Mouse (Mus musculus): ENCODE measurements around the gene Mtcl1.

The Mtcl1 gene

DNA sequence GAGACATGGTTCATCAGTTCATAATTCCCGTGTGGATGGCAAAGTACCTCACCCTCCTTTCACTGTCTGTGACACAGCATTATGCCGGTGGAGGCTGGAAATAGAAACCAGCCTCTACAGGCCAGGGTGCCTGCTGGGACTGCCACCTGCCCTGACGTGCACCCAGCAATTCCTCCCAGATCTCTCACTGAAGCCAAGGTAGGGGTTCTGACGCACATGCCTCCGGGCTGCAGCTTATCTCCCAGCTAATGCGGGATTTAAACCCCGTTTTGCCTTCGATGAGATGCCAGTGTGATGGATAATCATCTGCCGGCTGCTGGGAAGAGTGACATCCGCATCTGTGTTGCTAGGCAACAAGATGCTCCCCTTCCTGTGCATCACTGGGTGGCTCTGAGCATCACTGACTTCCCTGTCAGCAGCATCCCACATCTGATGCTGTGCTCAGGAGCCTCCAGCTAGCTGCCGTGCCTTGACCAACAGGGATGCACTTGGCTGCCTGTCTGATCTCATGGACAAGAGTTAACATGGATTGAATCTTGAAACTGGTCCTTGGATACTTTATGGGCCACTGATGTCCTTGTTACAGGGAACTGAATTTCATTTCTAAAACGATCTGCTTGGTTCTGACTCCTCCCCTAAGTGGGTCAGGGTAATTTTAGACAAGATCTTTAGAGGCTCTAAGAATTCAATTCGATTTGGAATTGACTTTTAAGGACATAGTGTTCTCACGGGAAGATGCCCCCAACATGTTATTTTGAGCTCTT lies 123.9 kb downstream of the Mtcl1 start:
- no peak for DNase-seq (ENCODE audit: low read depth, low spot score)

DNA sequence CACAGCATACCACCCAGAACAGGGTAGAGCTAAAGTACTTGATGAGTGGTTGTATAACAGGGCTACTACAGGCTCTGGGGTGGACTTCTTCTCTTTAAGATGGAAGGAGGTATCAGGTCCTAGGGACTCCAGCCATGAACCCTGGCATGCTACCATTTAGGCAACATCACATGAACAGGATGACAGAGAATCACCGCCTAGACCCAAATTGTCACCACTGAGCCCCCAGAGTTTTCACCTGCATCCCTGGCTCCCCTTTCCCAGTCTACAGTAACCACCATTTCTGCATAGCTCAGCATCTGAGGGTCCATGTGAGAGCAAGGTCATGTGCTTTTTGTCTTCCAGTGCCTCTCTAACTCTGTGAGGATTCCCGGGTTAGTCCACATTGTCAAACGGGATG lies 124.7 kb downstream of the Mtcl1 start:
- DNase-seq (ENCODE audit: low read depth, low spot score), result no peak

DNA sequence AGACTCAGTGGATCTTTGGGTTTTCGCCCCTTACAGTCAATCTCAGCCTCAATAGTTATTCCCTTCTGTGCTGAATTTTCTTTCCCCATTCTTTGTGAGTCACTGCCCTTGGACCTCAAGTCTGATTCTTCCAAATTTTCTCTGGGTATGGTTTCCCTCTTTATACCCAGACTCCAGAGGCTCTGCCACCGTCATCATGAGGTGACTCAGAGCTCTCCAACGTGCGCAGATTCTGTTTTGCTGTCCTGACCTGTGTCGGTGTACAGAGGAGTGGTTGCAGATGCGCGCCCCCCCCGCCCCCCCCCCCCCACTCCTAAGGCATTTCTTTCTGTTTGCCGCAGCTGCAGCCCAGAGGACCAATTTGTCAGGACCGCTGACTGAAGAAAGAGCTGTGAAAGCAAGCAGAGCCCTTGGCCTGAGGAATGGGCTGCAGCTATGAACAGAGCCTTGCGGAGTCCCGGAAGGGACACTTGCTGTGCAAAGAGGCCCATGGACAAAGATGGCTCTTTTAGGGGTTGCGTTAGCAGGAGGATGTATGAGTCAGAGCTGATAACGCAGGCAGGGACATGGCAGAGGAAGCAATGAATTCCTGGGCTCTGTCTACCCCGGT lies 126.8 kb downstream of the Mtcl1 start:
- DNase-seq (ENCODE audit: low read depth, low spot score), result no peak

DNA sequence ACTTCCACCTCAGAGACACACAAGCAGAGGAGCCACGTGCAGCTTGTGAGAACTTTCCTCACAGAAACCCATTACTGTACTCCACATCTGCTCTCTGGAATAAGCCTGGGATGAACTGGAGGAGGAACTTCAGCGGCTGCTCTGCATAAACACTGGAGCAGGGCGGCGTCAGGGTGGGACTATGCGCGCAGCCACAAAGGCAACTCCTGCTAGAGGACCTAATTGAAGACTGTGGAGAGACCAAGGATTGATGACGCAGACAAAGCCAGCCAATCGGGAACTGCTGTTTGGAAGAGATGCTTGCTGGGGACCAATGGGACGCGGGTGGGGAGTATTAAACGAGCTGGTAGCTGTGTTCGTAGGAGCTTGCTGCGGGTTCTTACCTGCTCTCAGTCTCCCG lies 127.6 kb downstream of the Mtcl1 start:
- peak; percentile 52 for DNase-seq (ENCODE audit: low read depth, low spot score)

DNA sequence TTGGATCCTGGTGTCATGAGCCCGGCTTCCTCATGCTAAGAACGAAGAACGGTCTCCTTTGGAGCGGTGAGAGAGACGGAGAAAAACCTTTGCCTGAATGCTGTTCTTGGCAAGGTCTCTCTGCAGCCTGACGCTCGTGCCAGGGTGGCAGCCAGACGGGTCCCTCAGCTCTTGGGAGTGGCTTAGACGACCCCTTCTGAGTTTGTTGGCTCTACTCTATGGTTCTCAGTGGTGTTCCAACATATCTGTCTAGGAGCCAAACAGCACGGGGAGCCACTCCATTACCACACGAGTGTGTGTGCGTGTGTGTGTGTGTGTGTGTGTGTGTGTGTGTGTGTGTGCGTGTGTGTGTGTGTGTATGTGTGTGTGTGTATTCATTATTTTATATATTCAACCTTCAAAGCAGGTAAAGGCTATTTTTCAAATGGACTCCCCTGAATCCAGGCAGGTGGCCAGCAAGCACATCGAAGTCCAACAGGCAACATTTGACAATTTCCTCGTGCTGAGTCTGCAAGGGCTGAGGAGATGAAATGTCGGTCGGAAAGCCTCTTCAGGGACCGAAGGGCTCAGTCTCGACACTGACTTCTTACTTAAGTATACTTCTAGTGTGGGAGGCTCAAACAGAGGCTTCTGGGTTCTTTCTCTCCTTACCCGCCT lies 128.7 kb downstream of the Mtcl1 start:
- no peak for DNase-seq (ENCODE audit: low read depth, low spot score)

DNA sequence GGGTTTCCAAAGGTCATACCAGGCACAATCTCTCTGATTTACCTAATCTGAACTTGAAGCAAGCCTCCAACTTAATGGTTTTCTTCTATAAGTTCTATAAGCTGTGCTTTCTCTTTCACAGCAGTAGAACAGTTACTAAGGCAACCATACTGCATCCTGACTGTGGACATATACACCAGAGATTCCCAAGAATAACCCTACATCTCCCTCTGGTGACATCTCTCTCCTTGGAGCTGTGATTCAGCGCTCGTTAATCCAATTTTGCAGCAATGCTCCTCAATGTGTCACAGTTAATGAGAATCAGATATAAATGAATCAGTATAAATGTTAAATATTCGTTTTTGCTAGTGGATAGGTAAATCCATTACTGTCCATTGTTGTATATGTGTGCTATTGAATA lies 131.5 kb downstream of the Mtcl1 start:
- DNase-seq (ENCODE audit: low read depth, low spot score), result no peak

DNA sequence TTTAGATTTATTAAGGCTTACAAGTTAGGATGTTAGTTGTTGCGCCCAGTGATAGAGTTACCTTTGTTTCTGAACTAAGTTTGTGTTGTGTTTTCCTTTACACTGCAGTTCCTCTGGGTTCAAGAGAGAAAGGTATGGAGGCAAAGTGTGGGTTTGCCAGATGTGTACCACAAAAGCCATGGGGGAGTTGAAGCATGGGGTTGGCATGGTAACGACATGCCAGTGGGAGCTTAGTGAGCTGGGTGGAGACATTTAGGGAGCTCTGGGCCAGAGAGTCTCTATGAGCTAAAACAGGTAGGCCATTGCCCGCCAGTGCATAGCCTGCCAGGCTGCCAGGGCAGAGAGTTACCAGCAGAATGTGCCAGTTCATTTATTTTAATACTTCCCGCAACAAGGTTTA lies 132.0 kb downstream of the Mtcl1 start:
- no peak for DNase-seq (ENCODE audit: low read depth, low spot score)

DNA sequence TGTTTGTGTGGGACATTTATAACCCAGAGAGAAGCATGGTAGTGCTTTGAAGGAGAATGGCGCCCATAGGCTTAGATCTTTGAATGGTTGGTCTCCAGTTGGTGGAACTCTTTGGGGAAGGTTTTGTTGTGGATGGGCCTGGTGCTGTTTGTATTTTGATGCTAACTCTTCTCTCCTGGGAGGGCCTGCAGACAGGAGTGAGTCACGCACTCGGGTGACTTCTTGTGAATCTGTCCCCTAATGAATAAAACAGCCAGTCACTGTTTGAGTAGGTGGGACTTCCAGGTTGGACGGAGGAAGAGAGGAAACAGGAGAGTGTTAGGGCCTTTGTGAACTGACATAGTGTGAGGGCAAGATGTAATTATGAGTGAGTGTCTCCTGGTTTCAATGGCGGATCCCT lies 132.4 kb downstream of the Mtcl1 start:
- no peak for DNase-seq (ENCODE audit: low read depth, low spot score)

DNA sequence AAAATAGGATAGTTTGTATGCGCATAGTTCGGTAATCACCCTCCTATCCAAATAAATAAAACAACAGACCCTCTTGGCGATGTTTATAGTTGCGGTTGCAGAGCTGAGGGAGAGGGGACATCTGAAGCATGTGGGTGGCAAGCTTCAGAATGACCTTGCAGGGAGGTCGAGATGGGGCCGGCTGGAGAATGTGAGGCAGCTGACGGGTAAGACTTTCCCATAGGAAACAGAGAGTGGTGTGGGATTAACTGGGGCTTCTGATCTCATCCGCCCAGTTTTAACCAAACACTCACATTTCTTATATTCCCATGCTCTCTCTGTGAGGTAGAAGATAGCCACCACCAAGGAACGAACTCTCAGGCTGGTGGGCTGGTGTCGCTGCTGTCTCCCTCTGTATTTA lies 134.1 kb downstream of the Mtcl1 start:
- no peak for DNase-seq (ENCODE audit: low read depth, low spot score)

DNA sequence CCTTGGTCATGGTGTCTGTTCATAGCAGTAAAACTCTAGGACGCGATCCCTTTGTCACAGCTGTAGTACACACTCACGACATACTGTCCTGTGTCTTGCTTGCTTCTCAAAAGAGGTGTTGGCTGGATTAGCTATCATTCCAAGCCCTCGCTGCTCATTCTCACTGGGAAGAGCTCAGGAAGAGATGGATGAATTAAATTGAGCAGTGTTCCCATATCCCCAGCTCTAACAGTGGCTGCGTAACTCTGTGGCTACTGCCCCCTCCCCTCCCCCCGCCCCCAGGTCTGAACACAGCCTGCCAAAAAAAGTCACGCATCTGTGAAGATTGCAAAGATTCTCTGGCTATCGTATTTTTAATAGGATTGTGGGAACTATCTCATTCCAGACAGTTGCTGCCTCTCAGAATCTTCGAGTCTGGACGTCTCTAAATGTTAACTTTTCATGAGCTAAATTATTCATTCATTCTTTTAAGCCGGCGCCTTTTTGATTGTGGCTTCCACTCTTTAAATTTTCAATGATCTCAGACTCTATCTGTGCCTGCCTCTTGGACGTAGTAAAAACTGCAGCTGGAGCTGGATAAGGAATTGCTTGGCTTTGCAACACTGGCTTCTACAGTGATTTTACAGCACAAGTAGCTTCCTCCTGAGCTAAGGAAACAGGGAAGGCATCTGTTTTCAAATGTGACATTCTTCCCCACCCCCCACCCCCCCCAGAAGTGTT lies 134.8 kb downstream of the Mtcl1 start:
- DNase-seq (ENCODE audit: low read depth, low spot score), result no peak

DNA sequence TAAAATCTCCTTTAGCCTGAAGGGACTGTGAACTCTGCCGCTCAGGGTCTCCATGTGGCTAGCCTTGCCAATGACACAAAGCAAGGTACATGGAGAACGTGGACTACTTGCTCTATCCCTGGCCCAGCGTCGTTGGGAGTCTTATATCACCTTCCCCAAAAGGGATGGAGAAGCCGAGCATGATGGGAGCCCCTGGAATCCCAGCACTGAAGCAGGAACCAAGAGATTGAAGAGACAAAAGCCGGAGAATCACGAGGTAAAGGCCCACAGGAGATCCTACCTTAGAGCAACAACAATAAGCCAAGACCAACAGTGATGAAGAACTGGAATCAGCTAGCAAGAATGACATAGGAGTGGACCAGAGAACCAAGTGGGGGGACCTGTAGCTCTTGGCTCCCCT lies 147.6 kb downstream of the Mtcl1 start:
- no peak for DNase-seq (ENCODE audit: low read depth, low spot score)

DNA sequence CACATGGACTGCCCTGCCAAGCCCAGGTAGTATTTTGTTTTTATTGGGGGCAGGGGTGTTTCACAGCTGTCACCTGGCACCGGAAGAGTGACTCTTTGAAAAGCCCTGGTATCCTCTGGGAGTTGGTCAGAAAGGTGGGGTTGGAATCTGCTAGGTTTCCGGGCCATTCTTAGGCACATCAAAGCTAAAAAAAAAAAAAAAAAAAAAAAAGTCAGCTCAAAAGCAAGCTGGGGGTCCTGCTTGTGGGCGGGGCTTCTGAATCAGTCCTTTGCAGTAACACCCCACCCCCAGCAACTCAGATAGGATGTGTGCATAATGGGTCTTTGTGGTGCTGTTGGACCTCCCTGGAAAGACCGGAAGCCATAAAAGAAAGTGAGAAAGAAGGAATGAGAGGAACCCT lies 148.3 kb downstream of the Mtcl1 start:
- DNase-seq (ENCODE audit: low read depth, low spot score), result no peak

DNA sequence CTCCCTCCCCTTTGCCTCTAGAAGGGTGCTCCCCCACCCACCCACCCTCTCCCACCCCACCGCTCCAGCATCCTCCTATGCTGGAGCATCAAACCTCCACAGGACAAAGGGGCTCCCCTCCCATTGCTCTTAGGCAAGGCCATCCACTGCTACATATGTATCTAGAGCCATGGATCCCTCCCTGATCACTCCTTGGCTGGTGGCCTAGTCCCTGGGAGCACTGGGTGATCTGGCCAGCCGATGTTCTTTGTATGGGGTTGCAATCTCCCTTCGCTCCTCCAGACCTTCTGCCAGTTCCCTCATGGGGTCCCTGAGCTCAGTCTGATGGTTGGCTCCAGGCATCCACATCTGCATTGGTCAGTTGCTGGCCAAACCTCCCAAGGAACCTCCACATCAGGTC lies 151.8 kb downstream of the Mtcl1 start:
- DNase-seq (ENCODE audit: low read depth, low spot score), result no peak

DNA sequence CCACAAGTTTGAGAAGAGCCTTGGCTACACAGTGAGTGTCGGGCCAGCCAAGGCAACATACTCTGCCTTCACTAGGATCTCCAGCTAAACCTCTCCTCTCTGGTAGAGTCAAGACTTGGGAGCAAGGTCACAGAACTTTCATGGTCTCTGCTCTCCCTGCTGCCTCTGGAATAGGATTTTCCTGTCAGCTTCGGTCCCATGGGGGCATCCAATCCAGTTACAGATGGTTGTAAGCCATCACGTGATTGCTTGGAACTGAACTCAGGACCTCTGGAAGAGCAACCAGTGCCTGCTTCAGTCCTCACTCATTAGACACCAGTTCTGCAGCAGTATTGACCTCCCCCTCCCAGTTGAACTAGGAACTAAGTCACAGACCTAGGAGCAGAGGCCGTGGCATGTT lies 156.0 kb downstream of the Mtcl1 start:
- DNase-seq (ENCODE audit: low read depth, low spot score), result no peak

DNA sequence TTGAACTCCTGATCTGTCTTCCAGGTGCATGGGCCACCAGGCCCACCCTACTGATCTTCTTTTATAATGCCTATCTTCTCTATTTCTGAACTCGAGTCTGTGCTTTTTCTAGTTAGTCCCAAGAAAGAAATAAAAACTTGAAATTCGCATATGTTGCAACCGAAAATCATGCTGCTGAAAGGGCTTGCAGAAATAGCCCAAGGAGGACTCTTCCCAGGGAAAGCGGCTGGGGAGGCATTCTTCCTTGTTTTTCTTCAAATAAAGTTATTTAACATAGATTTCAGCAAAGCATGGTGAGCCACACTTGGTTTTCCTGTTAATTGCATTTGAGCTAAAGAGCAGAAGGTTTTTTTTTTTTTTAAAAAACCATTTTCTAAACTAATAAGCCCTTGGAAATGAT lies 159.7 kb downstream of the Mtcl1 start:
- DNase-seq (ENCODE audit: low read depth, low spot score), result no peak
